Mouse (Mus musculus) limb, embryonic 10.5 days (tissue): ENCODE data around the gene Sap25. TPM values are rescaled to one million over a fixed set of nuclear protein-coding genes. Genes with fewer than 3 reads are reported as not detected.

Source experiments
- DNase-seq: peaks from one replicate; pipeline ENCODE4 v3.0.0-alpha.2; 2017; ENCODE audit warnings: low spot score
- H3K27ac ChIP-seq: fragments of 300-500 bp; sonication (generic); 2 replicates; pipeline ENCODE4 v1.5.1; 2016; ENCODE audit warnings: mild to moderate bottlenecking
- H3K27me3 ChIP-seq: fragments of 300-500 bp; sonication (generic); 2 replicates; pipeline ENCODE4 v1.6.1; 2016; ENCODE audit warnings: low read depth, mild to moderate bottlenecking; ENCODE audit not compliant: poor library complexity, severe bottlenecking
- H3K36me3 ChIP-seq: fragments of 300-500 bp; sonication (generic); 2 replicates; pipeline ENCODE4 v1.6.1; 2016; ENCODE audit warnings: mild to moderate bottlenecking, moderate library complexity
- H3K4me1 ChIP-seq: fragments of 300-500 bp; sonication (generic); 2 replicates; pipeline ENCODE4 v1.6.1; 2016
- H3K4me3 ChIP-seq: fragments of 300-500 bp; sonication (generic); 2 replicates; pipeline ENCODE4 v1.5.1; 2016; ENCODE audit warnings: mild to moderate bottlenecking, moderate library complexity
- H3K9me3 ChIP-seq: fragments of 300-500 bp; sonication (generic); replicated peaks from 2 replicates; pipeline ENCODE4 v1.6.1; 2016; ENCODE audit warnings: mild to moderate bottlenecking
- WGBS: fragments of 180-500 bp; shearing (Covaris S2); methylation state at CpG from one replicate; pipeline ENCODE4 v1.1.7; 2016; 5-methylcytosine and 5-hydroxymethylcytosine counted together
- polyA plus RNA-seq: library from polyadenylated mRNA; unstranded; fragments of >200 nt; fragmentation: Nextera tagmentation; extraction: Ambion mirVana; gene quantifications from 2 replicates; pipeline ENCODE4 v1.2.1, GENCODE M21; 2016

Sap25 gene
- 8.0 and 9.7 TPM in 2 replicates for polyA plus RNA-seq

DNA sequence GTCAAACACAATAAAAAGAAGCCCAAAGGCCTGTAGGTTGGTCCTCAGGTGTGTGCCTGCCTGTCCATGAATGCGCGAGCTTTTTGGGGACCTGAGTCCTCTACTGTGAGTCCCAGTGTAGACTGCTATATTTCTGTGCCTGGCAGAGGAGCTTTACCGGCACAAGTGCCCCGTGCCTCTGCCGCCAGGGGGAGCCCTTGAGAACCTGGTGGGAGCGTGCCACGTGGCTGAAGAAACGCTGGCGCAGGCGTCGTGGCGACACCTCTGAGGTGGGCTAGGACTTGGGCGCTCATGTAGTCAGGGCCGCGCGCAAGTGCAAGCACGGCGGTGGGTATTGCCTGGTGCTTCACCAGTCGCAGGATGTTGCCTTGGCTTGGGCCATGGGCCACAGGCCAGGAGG, at the start of gene Sap25:
Gene Sap25, plus strand, starts transcription at position 281 of the 400 bp plus-strand sequence.
- Histone ChIP-seq H3K27me3 (peaks cover 38% of the 10 kb centered on the region), H3K4me3 (no peak within 1 kb of the TSS), H3K27ac (no peak within 1 kb of the TSS), H3K36me3 (peaks cover 75% of the 10 kb centered on the region), H3K4me1 (peaks cover 32% of the 10 kb centered on the region), H3K9me3 (no peaks in the 10 kb centered on the region)
- WGBS = 88% methylated on average over 19 of the region's 19 CpGs
- DNase-seq = no peak

GRCm38 (mm10) chr5:137595921-137596320, 45.2 kb upstream of the Sap25 start:
- Histone ChIP-seq H3K4me3 (no peak overlapping the region), H3K36me3 (peaks cover 15% of the 10 kb centered on the region; the same call in 1 of the 2 replicates), H3K27ac (no peak overlapping the region), H3K4me1 (peaks cover 20% of the 10 kb centered on the region), H3K9me3 (no peaks in the 10 kb centered on the region), H3K27me3 (no peaks in the 10 kb centered on the region)
- DNase-seq = no peak
- WGBS = 83% methylated on average over 7 of the region's 7 CpGs

DNA sequence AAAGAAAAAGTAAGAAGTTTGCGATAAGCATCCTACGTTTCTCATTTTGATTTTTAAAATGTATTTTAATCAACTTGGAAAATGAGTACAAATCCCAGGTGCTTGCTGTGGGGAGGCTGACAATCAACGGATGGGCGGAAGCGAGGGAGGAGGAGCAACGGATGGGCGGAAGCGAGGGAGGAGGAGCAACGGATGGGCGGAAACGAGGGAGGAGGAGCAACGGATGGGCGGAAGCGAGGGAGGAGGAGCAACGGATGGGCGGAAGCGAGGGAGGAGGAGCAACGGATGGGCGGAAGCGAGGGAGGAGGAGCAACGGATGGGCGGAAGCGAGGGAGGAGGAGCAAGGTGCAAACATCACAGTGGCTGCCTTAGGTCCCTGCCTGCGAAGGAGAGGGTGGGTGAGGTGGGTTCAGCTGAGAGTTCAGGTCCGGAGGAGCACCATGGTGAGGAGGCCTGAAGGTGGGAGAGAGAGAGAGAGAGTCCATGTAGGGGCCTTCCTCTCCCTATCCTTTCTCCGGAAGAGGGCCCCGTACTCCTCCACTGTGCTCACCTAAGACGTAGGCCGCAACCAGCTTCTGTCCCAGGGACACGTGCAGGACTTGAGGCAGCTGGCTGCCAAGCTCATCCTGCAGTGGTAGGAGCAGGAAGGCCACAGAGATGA, 44.4 kb upstream of the Sap25 start:
- 33% methylated on average over 30 of the region's 30 CpGs for WGBS

DNA sequence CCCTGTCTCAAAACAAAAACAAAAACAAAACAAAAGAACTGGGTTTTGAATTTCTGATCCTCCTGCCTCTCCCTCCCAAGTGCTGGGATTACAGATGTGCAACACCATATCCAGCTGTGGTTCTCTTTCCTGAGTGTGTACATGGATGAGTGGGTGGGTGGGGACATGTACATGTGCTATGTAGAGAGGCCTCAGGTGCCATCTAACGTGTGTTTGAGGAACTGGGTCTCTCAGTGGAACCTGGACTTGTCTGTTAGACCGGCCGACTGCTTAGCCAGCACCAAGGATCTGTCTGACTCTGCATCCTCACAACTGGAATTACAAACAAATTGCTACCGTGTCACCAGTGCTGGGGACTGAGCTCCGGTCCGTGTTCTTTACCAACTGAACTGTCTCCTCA, 43.5 kb upstream of the Sap25 start:
- no peak overlapping the region for H3K27ac ChIP-seq
- H3K4me3 ChIP-seq = no peak overlapping the region
- DNase-seq = no peak
- WGBS = 97% methylated on average over 6 of the region's 6 CpGs
- H3K27me3 ChIP-seq = no peaks in the 10 kb centered on the region
- H3K4me1 ChIP-seq = peaks cover 28% of the 10 kb centered on the region
- H3K36me3 ChIP-seq = peaks cover 15% of the 10 kb centered on the region; the same call in 1 of the 2 replicates
- no peaks in the 10 kb centered on the region for H3K9me3 ChIP-seq

More for the DNA sequence above, 44.4 kb upstream of the Sap25 start:
- no peak for DNase-seq
- H3K4me3 ChIP-seq = peak overlapping the region; percentile 39
- peaks cover 22% of the 10 kb centered on the region for H3K4me1 ChIP-seq
- H3K36me3 ChIP-seq = peaks cover 15% of the 10 kb centered on the region; the same call in 1 of the 2 replicates
- no peaks in the 10 kb centered on the region for H3K27me3 ChIP-seq
- H3K27ac ChIP-seq = peak overlapping the region; percentile 53
- no peaks in the 10 kb centered on the region for H3K9me3 ChIP-seq

GRCm38 (mm10) chr5:137598100-137598826, 42.9 kb upstream of the Sap25 start:
- Histone ChIP-seq H3K27ac (no peak overlapping the region), H3K36me3 (peaks cover 18% of the 10 kb centered on the region; the same call in 1 of the 2 replicates), H3K27me3 (no peaks in the 10 kb centered on the region), H3K4me1 (peaks cover 34% of the 10 kb centered on the region), H3K9me3 (no peaks in the 10 kb centered on the region), H3K4me3 (no peak overlapping the region)
- no peak for DNase-seq
- WGBS = 90% methylated on average over 2 of the region's 2 CpGs

DNA sequence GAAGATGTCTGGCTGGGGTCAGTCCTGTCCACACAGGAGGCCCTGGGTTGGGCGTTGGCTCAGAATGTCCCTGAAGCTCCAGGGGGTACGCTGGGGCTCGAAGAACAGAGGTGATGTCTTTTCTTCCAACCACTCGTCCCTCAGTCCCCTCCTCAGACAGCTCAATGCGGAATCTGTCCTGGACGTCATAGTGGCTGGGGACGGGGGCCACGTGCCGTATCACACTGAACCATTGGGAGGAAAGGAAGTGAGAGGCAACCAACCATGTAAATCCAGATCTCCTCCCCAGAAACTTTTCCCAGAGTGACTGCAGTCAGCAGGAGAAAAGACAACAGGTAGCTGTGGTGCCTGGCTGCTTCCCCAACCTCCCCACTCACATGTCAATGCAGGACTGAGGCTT, 41.5 kb upstream of the Sap25 start:
- peak overlapping the region; percentile 97 for H3K27ac ChIP-seq
- H3K36me3 ChIP-seq = peaks cover 31% of the 10 kb centered on the region
- H3K4me1 ChIP-seq = peaks cover 40% of the 10 kb centered on the region
- DNase-seq = no peak
- WGBS = 81% methylated on average over 9 of the region's 9 CpGs
- H3K9me3 ChIP-seq = no peaks in the 10 kb centered on the region
- H3K27me3 ChIP-seq = no peaks in the 10 kb centered on the region
- peak overlapping the region; percentile 80 for H3K4me3 ChIP-seq

- no peaks in the 10 kb centered on the region for H3K9me3 ChIP-seq
- H3K4me1 ChIP-seq = peaks cover 40% of the 10 kb centered on the region
- 4% methylated on average over 19 of the region's 19 CpGs for WGBS
- peaks cover 38% of the 10 kb centered on the region for H3K36me3 ChIP-seq
- peak overlapping the region; percentile 80 for H3K4me3 ChIP-seq
- H3K27ac ChIP-seq = peak overlapping the region; percentile 97
- no peak for DNase-seq
- H3K27me3 ChIP-seq = no peaks in the 10 kb centered on the region
Observed at GRCm38 (mm10) chr5:137600281-137600618, 40.9 kb upstream of the Sap25 start.

DNA sequence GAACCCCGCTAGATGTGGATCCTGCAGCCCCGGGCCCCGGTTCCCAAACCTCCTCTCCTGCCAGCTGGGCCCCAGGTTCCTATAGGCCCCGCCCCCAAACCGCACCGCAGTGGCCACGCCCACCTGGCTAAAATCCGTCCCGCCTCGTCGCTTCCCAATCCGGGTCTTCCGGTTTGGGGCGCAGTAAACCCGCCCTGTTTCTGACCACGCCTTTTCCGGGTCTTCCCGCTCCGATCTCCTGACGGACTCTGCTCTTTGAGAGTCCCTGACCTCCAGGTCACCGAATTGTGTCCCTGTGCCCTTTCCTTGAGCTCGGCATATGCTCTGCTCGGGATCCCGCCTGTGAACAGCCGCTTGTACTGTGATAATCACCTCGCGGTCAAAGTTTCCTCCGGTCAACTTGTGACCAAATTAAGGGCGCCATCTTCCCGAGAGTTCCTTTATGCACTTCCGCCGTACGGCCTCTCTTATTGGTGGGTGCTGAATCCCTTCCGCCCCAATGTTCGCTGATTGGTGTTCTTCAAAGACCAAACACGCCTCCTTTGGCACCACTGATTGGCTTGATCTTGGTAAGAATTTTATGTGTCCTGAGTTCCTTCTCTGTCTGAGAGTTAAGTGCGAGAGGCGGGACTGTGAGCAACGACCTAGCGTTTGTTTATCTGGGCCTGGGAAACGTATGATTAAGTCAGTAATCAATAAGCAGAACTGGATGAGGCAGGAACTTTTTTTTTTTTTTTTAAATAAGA, 40.3 kb upstream of the Sap25 start, which contains the start of gene Mospd3:
Gene Mospd3, minus strand, starts transcription at position 440 of the 746 bp plus-strand sequence.
- DNase-seq = peak; percentile 96
- under 1% methylated on average over 41 of the region's 41 CpGs for WGBS
- H3K4me3 ChIP-seq = peak within 1 kb of the TSS; percentile 80
- peaks cover 40% of the 10 kb centered on the region for H3K4me1 ChIP-seq
- H3K27me3 ChIP-seq = no peaks in the 10 kb centered on the region
- no peaks in the 10 kb centered on the region for H3K9me3 ChIP-seq
- peak within 1 kb of the TSS; percentile 97 for H3K27ac ChIP-seq
- H3K36me3 ChIP-seq = peaks cover 43% of the 10 kb centered on the region

DNA sequence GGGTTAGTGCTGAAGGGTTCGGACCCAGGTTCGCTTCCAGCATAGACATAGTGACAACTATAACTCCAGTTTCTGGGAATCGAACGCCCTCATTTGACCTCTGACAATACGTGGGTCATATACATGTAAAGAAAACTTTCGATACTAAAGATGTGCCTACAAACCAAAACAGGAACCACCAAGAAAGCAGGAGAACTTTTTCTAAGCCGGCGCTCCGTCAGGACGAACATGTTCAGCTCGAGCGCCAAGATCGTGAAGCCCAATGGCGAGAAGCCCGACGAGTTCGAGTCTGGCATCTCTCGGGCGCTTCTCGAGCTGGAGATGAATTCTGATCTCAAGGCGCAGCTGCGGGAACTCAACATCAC, 39.8 kb upstream of the Sap25 start:
- Histone ChIP-seq H3K27ac (peak overlapping the region; percentile 97), H3K4me3 (peak overlapping the region; percentile 80), H3K4me1 (peaks cover 40% of the 10 kb centered on the region), H3K36me3 (peaks cover 48% of the 10 kb centered on the region), H3K9me3 (no peaks in the 10 kb centered on the region), H3K27me3 (no peaks in the 10 kb centered on the region)
- under 1% methylated on average over 22 of the region's 22 CpGs for WGBS
- peak; percentile 67 for DNase-seq

GRCm38 (mm10) chr5:137607860-137608653, 33.1 kb upstream of the Sap25 start:
- 14% methylated on average over 26 of the region's 26 CpGs for WGBS
- peak overlapping the region; percentile 96 for H3K27ac ChIP-seq
- H3K9me3 ChIP-seq = no peaks in the 10 kb centered on the region
- peak overlapping the region; percentile 55 for H3K4me3 ChIP-seq
- peaks cover 57% of the 10 kb centered on the region for H3K36me3 ChIP-seq
- peaks cover 65% of the 10 kb centered on the region for H3K4me1 ChIP-seq
- peak; percentile 38 for DNase-seq
- no peaks in the 10 kb centered on the region for H3K27me3 ChIP-seq

- Histone ChIP-seq H3K27me3 (no peaks in the 10 kb centered on the region), H3K4me1 (peaks cover 65% of the 10 kb centered on the region), H3K9me3 (no peaks in the 10 kb centered on the region), H3K36me3 (peaks cover 50% of the 10 kb centered on the region), H3K4me3 (peak overlapping the region; percentile 55), H3K27ac (peak overlapping the region; percentile 96)
- WGBS = 13% methylated on average over 23 of the region's 23 CpGs
- peak; percentile 43 for DNase-seq
Observed at GRCm38 (mm10) chr5:137608654-137609190, 32.4 kb upstream of the Sap25 start.

- no peak for DNase-seq
- H3K36me3 ChIP-seq = peaks cover 45% of the 10 kb centered on the region
- H3K4me3 ChIP-seq = peak overlapping the region; percentile 55
- H3K27ac ChIP-seq = peak overlapping the region; percentile 96
- peaks cover 69% of the 10 kb centered on the region for H3K4me1 ChIP-seq
- WGBS = 50% methylated on average over 3 of the region's 3 CpGs
- H3K27me3 ChIP-seq = no peaks in the 10 kb centered on the region
- no peaks in the 10 kb centered on the region for H3K9me3 ChIP-seq
Observed at GRCm38 (mm10) chr5:137609292-137609691, 31.8 kb upstream of the Sap25 start.
